Mouse (Mus musculus): Measurements from ENCODE around the gene A830005F24Rik. TPM values are rescaled to one million over a fixed set of nuclear protein-coding genes. Genes with fewer than 3 reads are reported as not detected.

The A830005F24Rik gene
- total and polyA plus RNA-seq, 3 experiments = 1.8 to 2.8 (median 2.7) TPM

GRCm38 (mm10) chr13:48466186-48466585 is 47.2 kb upstream of the A830005F24Rik start:
- Histone ChIP-seq H3K27ac (ENCODE audit: insufficient read depth, low read depth) (no peak overlapping the region), H3K27me3 (replicated peaks) (no peaks in the 10 kb centered on the region), H3K9me3 (replicated peaks; ENCODE audit: low read length) (no peaks in the 10 kb centered on the region), H3K4me1 (ENCODE audit: control insufficient read depth in 1 of 2, insufficient read depth in 2 of 2) (no peaks in the 10 kb centered on the region), H3K4me3 (replicated peaks in 1 of 3; ENCODE audit: low read depth in 2 of 3, low read length in 2 of 3, poor library complexity in 1 of 3) (no peak overlapping the region), H3K79me2 (replicated peaks; ENCODE audit: control insufficient read depth, extremely low read depth, insufficient read depth, poor library complexity, severe bottlenecking) (no peaks in the 10 kb centered on the region), H3K36me3 (replicated peaks in 1 of 2; ENCODE audit: control insufficient read depth in 1 of 2, insufficient read depth in 1 of 2, low read length in 1 of 2) (no peaks in the 10 kb centered on the region), H3K4me2 (ENCODE audit: insufficient read depth, low read depth, poor library complexity, severe bottlenecking) (no peak overlapping the region), H3K9ac (ENCODE audit: insufficient read depth, low read depth) (no peak overlapping the region)
- no peak for DNase-seq (ENCODE audit: extremely low read depth)
- TF ChIP-seq MXI1 (IDR thresholded peaks at IDR 0.05; ENCODE audit: low read depth, low read length) = no peak
- no peak for TF ChIP-seq MEF2A (IDR thresholded peaks at IDR 0.05; ENCODE audit: borderline replicate concordance, low read depth, low read length)
- TF ChIP-seq MAX (IDR thresholded peaks at IDR 0.05; ENCODE audit: low read length) = no peak
- no peak for TF ChIP-seq POLR2A (IDR thresholded peaks at IDR 0.05; ENCODE audit: low read depth, low read length)
- TF ChIP-seq ZC3H11A (IDR thresholded peaks at IDR 0.05; ENCODE audit: low read depth, low read length) = no peak
- TF ChIP-seq MYC (IDR thresholded peaks at IDR 0.05; ENCODE audit: low read depth, low read length) = no peak
- no peak for TF ChIP-seq HCFC1 (IDR thresholded peaks at IDR 0.05; ENCODE audit: low read depth, low read length)
- dilution Hi-C loops (cut with MboI; ENCODE audit: extremely low pct_ligation_motif_present, extremely low pct_unique_long_range_greater_than_20kb, low sequenced_read_pairs) = no loop called here
- in situ Hi-C loops (cut with MboI; ENCODE audit: low pct_ligation_motif_present, low pct_unique_long_range_greater_than_20kb, low sequenced_read_pairs) = loop anchor here (25.0 kb wide), 3 partner anchors 454 to 1329 kb away; no protein-coding TSS in a partner anchor

- H3K4me3 ChIP-seq (replicated peaks in 1 of 3; ENCODE audit: low read depth in 2 of 3, low read length in 2 of 3, poor library complexity in 1 of 3) = no peak overlapping the region
- H3K36me3 ChIP-seq (replicated peaks in 1 of 2; ENCODE audit: control insufficient read depth in 1 of 2, insufficient read depth in 1 of 2, low read length in 1 of 2) = no peaks in the 10 kb centered on the region
- no peak overlapping the region for H3K27ac ChIP-seq (ENCODE audit: insufficient read depth, low read depth)
- DNase-seq (ENCODE audit: extremely low read depth) = no peak
- in situ Hi-C loops (cut with MboI; ENCODE audit: low pct_ligation_motif_present, low pct_unique_long_range_greater_than_20kb, low sequenced_read_pairs) (loop anchor here (25.0 kb wide), 3 partner anchors 456 to 1331 kb away; no protein-coding TSS in a partner anchor), dilution Hi-C loops (cut with MboI; ENCODE audit: extremely low pct_ligation_motif_present, extremely low pct_unique_long_range_greater_than_20kb, low sequenced_read_pairs) (no loop called here)
- H3K4me1 ChIP-seq (ENCODE audit: control insufficient read depth in 1 of 2, insufficient read depth in 2 of 2) = no peaks in the 10 kb centered on the region
- no peaks in the 10 kb centered on the region for H3K79me2 ChIP-seq (replicated peaks; ENCODE audit: control insufficient read depth, extremely low read depth, insufficient read depth, poor library complexity, severe bottlenecking)
- no peak overlapping the region for H3K9ac ChIP-seq (ENCODE audit: insufficient read depth, low read depth)
- no peaks in the 10 kb centered on the region for H3K27me3 ChIP-seq (replicated peaks)
- TF ChIP-seq JUN (IDR thresholded peaks at IDR 0.05; ENCODE audit: insufficient read depth, low read depth, low read length) (no peak), JUND (conservative IDR thresholded peaks at IDR 0.05; ENCODE audit: low read depth, low read length) (no peak), POLR2A (IDR thresholded peaks at IDR 0.05; ENCODE audit: low read depth, low read length) (no peak), MEF2A (IDR thresholded peaks at IDR 0.05; ENCODE audit: borderline replicate concordance, low read depth, low read length) (no peak), RAD21 (IDR thresholded peaks at IDR 0.05; ENCODE audit: low read depth, low read length) (no peak), SIN3A (IDR thresholded peaks at IDR 0.05; ENCODE audit: low read length) (no peak), MAX (IDR thresholded peaks at IDR 0.05; ENCODE audit: low read length) (no peak), USF2 (conservative IDR thresholded peaks at IDR 0.05; ENCODE audit: low read depth, low read length) (no peak), ZC3H11A (IDR thresholded peaks at IDR 0.05; ENCODE audit: low read depth, low read length) (no peak), POLR2AphosphoS2 (IDR thresholded peaks at IDR 0.05; ENCODE audit: low read depth, low read length) (no peak), PAX5 (IDR thresholded peaks at IDR 0.05; ENCODE audit: low read length) (no peak), NRF1 (IDR thresholded peaks at IDR 0.05; ENCODE audit: low read depth, low read length) (no peak), TBP (conservative IDR thresholded peaks at IDR 0.05; ENCODE audit: low read depth, low read length) (no peak), CHD2 (IDR thresholded peaks at IDR 0.05; ENCODE audit: low read length) (no peak), ZMIZ1 (IDR thresholded peaks at IDR 0.05; ENCODE audit: low read depth, low read length) (no peak), HCFC1 (IDR thresholded peaks at IDR 0.05; ENCODE audit: low read depth, low read length) (no peak), MXI1 (IDR thresholded peaks at IDR 0.05; ENCODE audit: low read depth, low read length) (no peak)
- H3K9me3 ChIP-seq (replicated peaks; ENCODE audit: low read length) = no peaks in the 10 kb centered on the region
- H3K4me2 ChIP-seq (ENCODE audit: insufficient read depth, low read depth, poor library complexity, severe bottlenecking) = no peak overlapping the region
Measured at GRCm38 (mm10) chr13:48468656-48469180, 44.7 kb upstream of the A830005F24Rik start.
